Mouse (Mus musculus) forebrain, embryonic 12.5 days (tissue): ENCODE measurements around the gene Pcgf1. TPM values are rescaled to one million over a fixed set of nuclear protein-coding genes. Genes with fewer than 3 reads are reported as not detected.

Experiments used
- ATAC-seq: fragments of 200-750 bp; cut with Nextera tagmentation; 2 replicates; pipeline ENCODE4 v1.8.0; 2017; ENCODE audit warnings: moderate TSS enrichment; ENCODE audit not compliant: low FRiP score
- H3K27ac ChIP-seq: fragments of 300-500 bp; sonication (generic); 2 replicates; pipeline ENCODE4 v1.5.1; 2016; ENCODE audit warnings: mild to moderate bottlenecking
- H3K27me3 ChIP-seq: fragments of 300-500 bp; sonication (generic); 2 replicates; pipeline ENCODE4 v1.6.1; 2016; ENCODE audit warnings: mild to moderate bottlenecking
- H3K36me3 ChIP-seq: fragments of 300-500 bp; sonication (generic); replicated peaks from 2 replicates; pipeline ENCODE4 v1.6.1; 2016; ENCODE audit warnings: mild to moderate bottlenecking
- H3K4me1 ChIP-seq: fragments of 300-500 bp; sonication (generic); 2 replicates; pipeline ENCODE4 v1.6.1; 2016
- H3K4me2 ChIP-seq: fragments of 300-500 bp; sonication (generic); 2 replicates; pipeline ENCODE4 v1.6.1; 2016; ENCODE audit warnings: mild to moderate bottlenecking, moderate library complexity
- H3K4me3 ChIP-seq: fragments of 300-500 bp; sonication (generic); replicated peaks from 2 replicates; pipeline ENCODE4 v1.5.1; 2016; ENCODE audit warnings: mild to moderate bottlenecking
- H3K9ac ChIP-seq: fragments of 300-500 bp; sonication (generic); 2 replicates; pipeline ENCODE4 v1.6.1; 2016; ENCODE audit warnings: mild to moderate bottlenecking
- H3K9me3 ChIP-seq: fragments of 300-500 bp; sonication (generic); 2 replicates; pipeline ENCODE4 v1.6.1; 2016
- WGBS: fragments of 180-500 bp; shearing (Covaris S2); methylation state at CpG from one replicate; pipeline ENCODE4 v1.1.7; 2016; 5-methylcytosine and 5-hydroxymethylcytosine counted together
- polyA plus RNA-seq: library from polyadenylated mRNA; unstranded; fragments of >200 nt; fragmentation: Nextera tagmentation; extraction: Ambion mirVana; gene quantifications from 2 replicates; pipeline ENCODE4 v1.2.1, GENCODE M21; 2016

Pcgf1 gene
- polyA plus RNA-seq, 1 experiment from 2014 or later, result 36.3 TPM

- peaks cover 3% of the 10 kb centered on the region for H3K36me3 ChIP-seq
- peak overlapping the region; percentile 7 for H3K4me3 ChIP-seq
- peak overlapping the region; percentile 21; the same call in 1 of the 2 replicates for H3K4me2 ChIP-seq
- no peak overlapping the region for H3K9ac ChIP-seq
- H3K27ac ChIP-seq, result no peak overlapping the region
- H3K9me3 ChIP-seq, result no peaks in the 10 kb centered on the region
- H3K4me1 ChIP-seq, result peaks cover 13% of the 10 kb centered on the region
- 1% methylated on average over 47 of the region's 47 CpGs for WGBS
- H3K27me3 ChIP-seq, result peaks cover 96% of the 10 kb centered on the region
- no peak for ATAC-seq
Measured at GRCm38 (mm10) chr6:83087205-83087925, 9.7 kb downstream of the Pcgf1 start.

- WGBS, result 3% methylated on average over 9 of the region's 9 CpGs
- Histone ChIP-seq H3K9ac (no peak overlapping the region), H3K4me3 (no peak overlapping the region), H3K9me3 (no peaks in the 10 kb centered on the region), H3K36me3 (no peaks in the 10 kb centered on the region), H3K4me2 (peak overlapping the region; percentile 21; the same call in 1 of the 2 replicates), H3K27me3 (peaks cover 96% of the 10 kb centered on the region), H3K27ac (no peak overlapping the region), H3K4me1 (peaks cover 13% of the 10 kb centered on the region)
- ATAC-seq, result no peak
Measured at GRCm38 (mm10) chr6:83087926-83088260, 10.2 kb downstream of the Pcgf1 start.

GRCm38 (mm10) chr6:83092416-83093127, 14.9 kb downstream of the Pcgf1 start:
- H3K9ac ChIP-seq, result no peak overlapping the region
- no peak overlapping the region for H3K4me2 ChIP-seq
- ATAC-seq, result no peak
- peaks cover 4% of the 10 kb centered on the region; the same call in 1 of the 2 replicates for H3K4me1 ChIP-seq
- H3K9me3 ChIP-seq, result no peaks in the 10 kb centered on the region
- WGBS, result 53% methylated on average over 6 of the region's 6 CpGs
- no peaks in the 10 kb centered on the region for H3K36me3 ChIP-seq
- no peak overlapping the region for H3K27ac ChIP-seq
- H3K27me3 ChIP-seq, result peaks cover 71% of the 10 kb centered on the region
- H3K4me3 ChIP-seq, result no peak overlapping the region

- Histone ChIP-seq H3K9me3 (no peaks in the 10 kb centered on the region), H3K27me3 (peaks cover 50% of the 10 kb centered on the region), H3K27ac (no peak overlapping the region), H3K4me1 (peaks cover 3% of the 10 kb centered on the region; the same call in 1 of the 2 replicates), H3K36me3 (no peaks in the 10 kb centered on the region), H3K4me2 (no peak overlapping the region), H3K9ac (no peak overlapping the region), H3K4me3 (no peak overlapping the region)
- 50% methylated on average over 6 of the region's 6 CpGs for WGBS
- ATAC-seq, result no peak
Measured at GRCm38 (mm10) chr6:83095968-83096367, 18.3 kb downstream of the Pcgf1 start.

- no peak overlapping the region for H3K4me2 ChIP-seq
- no peaks in the 10 kb centered on the region for H3K36me3 ChIP-seq
- no peak overlapping the region for H3K27ac ChIP-seq
- H3K9ac ChIP-seq, result no peak overlapping the region
- H3K27me3 ChIP-seq, result peaks cover 41% of the 10 kb centered on the region
- peaks cover 20% of the 10 kb centered on the region for H3K4me1 ChIP-seq
- ATAC-seq, result no peak
- H3K9me3 ChIP-seq, result no peaks in the 10 kb centered on the region
- H3K4me3 ChIP-seq, result no peak overlapping the region
- WGBS, result 78% methylated on average over 2 of the region's 2 CpGs
Measured at GRCm38 (mm10) chr6:83098411-83098810, 20.7 kb downstream of the Pcgf1 start.

- Histone ChIP-seq H3K9ac (peak within 1 kb of the TSS; percentile 69), H3K4me3 (peak within 1 kb of the TSS; percentile 77), H3K4me2 (peak within 1 kb of the TSS; percentile 94), H3K27me3 (peaks cover 29% of the 10 kb centered on the region), H3K27ac (peak within 1 kb of the TSS; percentile 64), H3K9me3 (no peaks in the 10 kb centered on the region), H3K36me3 (no peaks in the 10 kb centered on the region), H3K4me1 (peaks cover 21% of the 10 kb centered on the region)
- under 1% methylated on average over 25 of the region's 25 CpGs for WGBS
- ATAC-seq, result peak; percentile 85
Measured at GRCm38 (mm10) chr6:83101316-83101687, 23.6 kb downstream of the Pcgf1 start, which contains the start of the genes Ccdc142 and Gm42688. Gene Ccdc142 (plus strand): TSS chr6:83101601. Gene Gm42688 (plus strand): TSS chr6:83101617.

GRCm38 (mm10) chr6:83101688-83102556, 24.3 kb downstream of the Pcgf1 start:
- H3K4me1 ChIP-seq, result peaks cover 21% of the 10 kb centered on the region
- H3K9me3 ChIP-seq, result no peaks in the 10 kb centered on the region
- peak overlapping the region; percentile 94 for H3K4me2 ChIP-seq
- H3K27me3 ChIP-seq, result peaks cover 24% of the 10 kb centered on the region
- ATAC-seq, result peak; percentile 78
- H3K27ac ChIP-seq, result peak overlapping the region; percentile 64
- peak overlapping the region; percentile 77 for H3K4me3 ChIP-seq
- WGBS, result under 1% methylated on average over 74 of the region's 74 CpGs
- no peaks in the 10 kb centered on the region for H3K36me3 ChIP-seq
- peak overlapping the region; percentile 69 for H3K9ac ChIP-seq

- no peak for ATAC-seq
- Histone ChIP-seq H3K9ac (peak overlapping the region; percentile 69), H3K4me1 (peaks cover 28% of the 10 kb centered on the region), H3K27ac (no peak overlapping the region), H3K9me3 (no peaks in the 10 kb centered on the region), H3K4me3 (no peak overlapping the region; the same call in 1 of the 2 replicates), H3K27me3 (peaks cover 24% of the 10 kb centered on the region), H3K36me3 (no peaks in the 10 kb centered on the region), H3K4me2 (peak overlapping the region; percentile 94)
- WGBS, result 40% methylated on average over 11 of the region's 11 CpGs
Measured at GRCm38 (mm10) chr6:83103130-83103650, 25.5 kb downstream of the Pcgf1 start.

GRCm38 (mm10) chr6:83104158-83104557, 26.5 kb downstream of the Pcgf1 start:
- H3K36me3 ChIP-seq, result no peaks in the 10 kb centered on the region

GRCm38 (mm10) chr6:83107566-83108400, 30.1 kb downstream of the Pcgf1 start:
- peaks cover 5% of the 10 kb centered on the region; the same call in 1 of the 2 replicates for H3K36me3 ChIP-seq
- peak; percentile 51; the same call in 1 of the 2 replicates for ATAC-seq
- H3K4me2 ChIP-seq, result peak overlapping the region; percentile 90
- peaks cover 8% of the 10 kb centered on the region for H3K27me3 ChIP-seq
- peaks cover 31% of the 10 kb centered on the region for H3K4me1 ChIP-seq
- 0 out of 2 replicates have a peak overlapping the region, but pooled peaks have one; percentile 78 for H3K27ac ChIP-seq
- H3K9ac ChIP-seq, result peak overlapping the region; percentile 89; the same call in 1 of the 2 replicates
- H3K4me3 ChIP-seq, result peak overlapping the region; percentile 91
- 35% methylated on average over 13 of the region's 13 CpGs for WGBS
- no peaks in the 10 kb centered on the region for H3K9me3 ChIP-seq

More at GRCm38 (mm10) chr6:83104158-83104557, 26.5 kb downstream of the Pcgf1 start:
- H3K9ac ChIP-seq, result no peak overlapping the region
- WGBS, result 68% methylated on average over 4 of the region's 4 CpGs
- H3K9me3 ChIP-seq, result no peaks in the 10 kb centered on the region
- H3K27ac ChIP-seq, result no peak overlapping the region
- ATAC-seq, result no peak
- no peak overlapping the region for H3K4me2 ChIP-seq
- H3K27me3 ChIP-seq, result peaks cover 24% of the 10 kb centered on the region
- peaks cover 34% of the 10 kb centered on the region for H3K4me1 ChIP-seq
- no peak overlapping the region for H3K4me3 ChIP-seq
